Mouse (Mus musculus): ENCODE measurements around the gene Tctn1. TPM values are rescaled to one million over a fixed set of nuclear protein-coding genes. Genes with fewer than 3 reads are reported as not detected.

Gene Tctn1
- polyA plus RNA-seq, 1 experiment: 42.3 TPM

DNA sequence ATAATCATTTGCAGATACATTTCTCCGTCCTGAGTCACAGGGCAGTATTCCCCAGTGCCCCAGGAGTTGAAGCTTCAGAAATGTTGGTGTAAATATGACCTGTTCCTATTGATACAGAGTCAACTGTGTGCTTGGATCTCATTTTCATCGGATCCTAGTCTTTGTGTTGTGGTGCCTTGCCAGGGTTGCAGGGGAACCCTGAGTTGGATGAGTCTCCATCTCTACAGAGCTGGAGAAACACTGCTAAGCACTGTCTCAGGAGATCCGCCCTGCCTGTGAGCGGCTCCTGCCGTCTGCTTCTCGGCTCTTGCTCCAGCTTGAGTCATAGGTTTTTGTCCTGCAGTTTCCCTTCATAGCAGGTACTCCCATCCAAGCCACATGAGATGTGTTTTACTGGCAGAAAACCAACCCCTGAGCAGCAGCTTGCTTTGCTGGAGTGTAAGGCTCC lies 35.8 kb upstream of the Tctn1 start:
- TF ChIP-seq POLR2A (IDR thresholded peaks at IDR 0.05; ENCODE audit: borderline replicate concordance, extremely low read depth, insufficient read depth, insufficient read length, poor library complexity, severe bottlenecking) (no peak), CTCF (IDR thresholded peaks at IDR 0.05; ENCODE audit: borderline replicate concordance, extremely low read depth, insufficient read depth, insufficient read length) (no peak)

DNA sequence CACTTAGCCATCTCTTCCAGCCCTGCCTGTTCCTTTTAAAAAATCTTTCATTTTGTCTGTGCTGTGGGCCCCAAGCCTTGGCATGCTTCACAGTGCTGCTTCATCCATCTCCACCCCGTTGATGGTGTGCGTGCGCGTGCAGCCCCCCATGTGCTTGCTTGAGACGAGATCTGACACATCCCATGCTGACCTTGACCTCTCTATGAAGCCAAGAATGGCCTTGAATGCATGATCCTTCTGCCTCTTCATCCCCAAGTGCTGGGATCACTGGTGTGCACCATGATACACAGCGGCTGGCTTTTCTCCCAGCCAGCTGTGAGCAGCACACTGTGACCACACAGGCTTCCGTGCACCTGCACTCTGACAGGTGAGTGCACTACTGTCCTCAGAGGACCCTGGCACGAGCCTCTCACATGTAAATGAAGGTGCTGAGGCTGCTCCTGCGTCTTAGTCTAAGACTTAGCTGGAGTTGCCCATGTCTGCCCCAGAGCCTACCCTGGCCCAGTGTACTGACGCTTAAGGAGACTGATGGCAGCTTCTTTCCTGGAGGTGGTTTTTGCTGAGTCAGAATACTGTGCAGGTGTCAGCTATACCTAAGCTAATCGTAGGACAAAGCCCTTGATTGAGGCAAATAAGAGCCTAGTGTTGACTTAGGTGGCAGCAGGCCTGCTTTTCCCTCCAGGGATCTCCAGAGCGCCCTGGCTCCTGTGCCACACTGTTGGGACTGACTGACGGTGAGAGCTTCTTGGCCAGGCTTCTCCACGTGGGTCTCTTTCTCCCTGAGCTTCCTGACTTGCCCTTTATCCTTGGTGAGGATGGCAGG lies 31.1 kb upstream of the Tctn1 start:
- TF ChIP-seq CTCF (IDR thresholded peaks at IDR 0.05; ENCODE audit: borderline replicate concordance, extremely low read depth, insufficient read depth, insufficient read length) (no peak), POLR2A (IDR thresholded peaks at IDR 0.05; ENCODE audit: borderline replicate concordance, extremely low read depth, insufficient read depth, insufficient read length, poor library complexity, severe bottlenecking) (no peak)
- no peak for DNase-seq (ENCODE audit: low read depth)

More for the DNA sequence above, 35.8 kb upstream of the Tctn1 start:
- no peak for DNase-seq (ENCODE audit: low read depth)

DNA sequence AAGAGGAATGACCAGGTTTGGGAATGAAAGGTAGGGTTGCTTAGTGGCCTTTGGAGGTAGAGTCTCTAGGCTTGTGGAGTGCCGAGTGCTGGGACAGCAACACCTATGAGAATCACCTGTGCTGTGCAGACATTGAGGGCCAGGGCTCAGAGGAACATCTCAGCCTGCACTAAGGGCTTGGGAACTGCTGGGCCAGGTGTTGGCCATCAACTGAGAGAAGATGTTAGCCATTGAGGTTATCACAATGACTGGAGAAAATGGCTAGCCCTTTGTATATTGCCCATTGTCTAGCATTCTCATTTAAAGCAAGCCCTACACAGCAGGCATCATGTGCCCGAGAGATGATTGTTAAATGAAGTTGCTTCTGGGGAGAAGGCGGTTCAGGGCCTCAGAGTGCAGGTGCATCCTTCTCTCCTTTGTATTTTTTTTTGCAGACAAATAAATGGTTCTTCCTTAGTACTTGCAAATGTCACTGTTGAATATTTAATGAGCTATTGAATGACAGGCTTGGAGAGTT lies 30.0 kb upstream of the Tctn1 start:
- peak; percentile 29 for DNase-seq (ENCODE audit: low read depth)
- TF ChIP-seq CTCF (IDR thresholded peaks at IDR 0.05; ENCODE audit: borderline replicate concordance, extremely low read depth, insufficient read depth, insufficient read length): no peak
- TF ChIP-seq POLR2A (IDR thresholded peaks at IDR 0.05; ENCODE audit: borderline replicate concordance, extremely low read depth, insufficient read depth, insufficient read length, poor library complexity, severe bottlenecking): no peak

DNA sequence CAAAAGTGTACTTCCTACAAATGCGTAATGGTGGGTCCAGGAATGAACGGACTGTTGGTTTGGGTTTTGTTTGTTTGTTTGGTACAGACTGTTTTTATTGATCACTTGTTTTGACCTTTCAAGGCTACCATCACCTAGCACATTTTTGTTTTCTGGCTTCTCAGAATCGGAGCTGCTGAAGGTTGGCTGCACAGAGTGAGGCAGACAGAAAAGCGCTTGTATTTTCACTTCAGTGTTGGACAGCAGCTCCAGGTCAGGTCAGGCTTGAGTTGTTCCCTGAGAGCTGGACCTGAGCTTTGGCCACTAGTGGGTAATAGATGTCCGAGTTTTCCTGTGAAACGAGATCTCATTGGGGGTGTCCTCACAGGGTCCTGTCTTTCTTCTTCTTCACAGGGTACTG lies 28.9 kb upstream of the Tctn1 start:
- DNase-seq (ENCODE audit: low read depth): no peak
- TF ChIP-seq POLR2A (IDR thresholded peaks at IDR 0.05; ENCODE audit: borderline replicate concordance, extremely low read depth, insufficient read depth, insufficient read length, poor library complexity, severe bottlenecking): no peak
- no peak for TF ChIP-seq CTCF (IDR thresholded peaks at IDR 0.05; ENCODE audit: borderline replicate concordance, extremely low read depth, insufficient read depth, insufficient read length)

DNA sequence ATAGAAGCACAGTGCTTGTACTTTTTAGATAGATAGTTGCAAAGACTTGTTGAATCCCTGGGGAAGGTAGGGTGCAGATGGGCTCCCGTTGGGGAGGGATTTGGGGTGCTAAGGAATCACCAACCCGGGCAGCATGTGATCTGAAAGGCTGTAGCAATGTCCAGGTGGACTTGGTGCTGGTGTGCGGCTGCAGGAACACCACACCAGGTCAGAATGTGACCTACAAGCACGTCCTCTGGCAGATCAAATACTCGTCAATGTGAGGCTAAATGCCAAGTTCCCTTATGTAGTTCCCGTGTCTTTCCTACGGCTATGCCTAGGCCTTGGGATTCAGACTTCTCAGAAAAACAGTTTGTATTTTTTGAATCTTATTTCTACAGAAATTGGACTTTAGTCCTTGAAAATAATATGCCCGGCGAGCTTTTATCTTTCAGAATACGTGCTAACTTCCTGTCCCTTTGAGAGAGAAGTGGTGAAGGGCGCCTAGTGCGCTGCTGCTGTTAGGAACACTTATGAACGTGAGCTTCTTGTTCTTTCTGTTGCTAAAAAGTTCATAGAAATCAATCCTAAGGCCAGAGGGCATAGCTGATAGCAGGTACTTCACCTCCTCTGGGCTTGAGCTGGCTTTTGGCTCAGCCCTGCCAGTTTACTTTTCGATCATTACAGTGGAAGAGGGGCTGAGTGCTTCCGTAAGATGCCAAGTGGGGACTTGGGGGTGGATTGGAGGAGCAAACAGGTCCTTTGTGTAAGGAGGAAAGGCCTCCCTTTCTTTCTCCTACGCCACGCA lies 27.5 kb upstream of the Tctn1 start:
- TF ChIP-seq CTCF (IDR thresholded peaks at IDR 0.05; ENCODE audit: borderline replicate concordance, extremely low read depth, insufficient read depth, insufficient read length) (no peak), POLR2A (IDR thresholded peaks at IDR 0.05; ENCODE audit: borderline replicate concordance, extremely low read depth, insufficient read depth, insufficient read length, poor library complexity, severe bottlenecking) (no peak)

DNA sequence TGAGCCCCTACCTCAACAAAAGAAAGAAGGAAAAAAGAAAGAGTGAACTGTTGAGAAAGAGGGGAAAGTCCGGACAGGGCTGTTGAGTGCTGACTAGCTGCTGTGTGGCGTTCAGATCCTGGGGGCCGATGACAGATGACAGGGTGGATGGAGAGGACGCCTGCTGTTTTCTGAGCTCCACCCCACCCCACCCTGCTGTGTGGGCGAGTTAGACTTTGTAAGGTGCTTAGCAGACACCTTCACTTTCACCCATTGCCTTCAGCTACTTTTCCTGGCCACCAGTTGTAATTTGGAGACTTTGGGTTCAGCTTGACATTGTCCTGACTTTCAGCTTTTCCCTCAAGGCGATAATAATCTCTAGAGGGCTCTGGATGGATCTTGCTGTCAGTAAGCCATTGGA lies 26.9 kb upstream of the Tctn1 start:
- DNase-seq (ENCODE audit: low read depth): no peak
- TF ChIP-seq CTCF (IDR thresholded peaks at IDR 0.05; ENCODE audit: borderline replicate concordance, extremely low read depth, insufficient read depth, insufficient read length): no peak

More for the DNA sequence above, 27.5 kb upstream of the Tctn1 start:
- DNase-seq (ENCODE audit: low read depth): no peak

DNA sequence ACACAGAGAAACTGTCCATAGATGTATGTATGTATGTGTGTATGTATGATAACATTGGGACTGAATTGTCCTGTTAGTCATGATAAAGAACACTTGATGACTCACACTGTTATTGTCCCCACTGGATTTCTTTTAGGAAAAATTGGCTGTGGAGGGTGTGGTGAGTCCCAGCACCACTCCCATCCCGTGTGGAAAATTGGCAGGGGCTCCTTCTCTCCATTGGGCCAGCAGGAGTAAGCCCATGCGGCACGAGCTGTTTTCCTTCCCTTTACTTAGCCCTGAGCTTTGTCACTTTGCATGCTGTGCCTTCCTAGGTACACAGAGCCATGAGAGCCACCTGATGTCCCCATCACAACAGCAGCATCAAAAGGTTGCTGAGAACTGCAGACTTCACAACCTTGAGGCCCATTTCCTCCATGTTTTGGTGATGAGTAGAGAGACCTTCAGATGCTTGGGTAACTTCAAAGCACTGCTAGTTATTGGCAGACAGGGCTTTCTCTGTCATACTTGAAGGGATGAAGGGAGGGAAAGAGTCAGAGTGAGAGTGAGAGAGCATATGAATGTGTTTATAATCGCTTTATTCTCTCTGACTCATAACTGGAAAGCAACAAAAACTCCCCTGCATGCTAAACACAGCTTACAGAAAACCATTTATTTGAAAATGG lies 24.0 kb upstream of the Tctn1 start:
- TF ChIP-seq POLR2A (IDR thresholded peaks at IDR 0.05; ENCODE audit: borderline replicate concordance, extremely low read depth, insufficient read depth, insufficient read length, poor library complexity, severe bottlenecking) (no peak), CTCF (IDR thresholded peaks at IDR 0.05; ENCODE audit: borderline replicate concordance, extremely low read depth, insufficient read depth, insufficient read length) (no peak)
- DNase-seq (ENCODE audit: low read depth): no peak

DNA sequence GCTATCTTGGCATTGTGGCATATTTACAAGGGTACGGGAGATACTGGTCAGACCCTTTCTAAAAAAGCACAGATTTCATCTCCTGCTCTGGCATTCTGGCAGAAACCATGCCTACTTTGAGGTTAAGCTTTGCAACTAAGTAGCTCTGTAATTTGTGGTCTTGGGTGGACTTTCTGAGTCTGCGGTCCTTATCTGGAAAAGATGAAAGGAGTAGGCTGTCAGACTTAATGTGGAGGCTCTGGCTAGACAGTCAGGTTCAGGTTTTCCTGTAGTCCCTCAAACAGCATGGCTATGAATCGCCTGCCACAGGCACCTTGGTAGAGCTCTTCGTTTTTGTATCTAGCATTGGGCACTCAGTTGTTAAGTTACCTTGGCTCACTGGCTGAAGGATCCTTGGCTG lies 22.8 kb upstream of the Tctn1 start:
- no peak for DNase-seq (ENCODE audit: low read depth)
- TF ChIP-seq POLR2A (IDR thresholded peaks at IDR 0.05; ENCODE audit: borderline replicate concordance, extremely low read depth, insufficient read depth, insufficient read length, poor library complexity, severe bottlenecking) (no peak), CTCF (IDR thresholded peaks at IDR 0.05; ENCODE audit: borderline replicate concordance, extremely low read depth, insufficient read depth, insufficient read length) (no peak)

DNA sequence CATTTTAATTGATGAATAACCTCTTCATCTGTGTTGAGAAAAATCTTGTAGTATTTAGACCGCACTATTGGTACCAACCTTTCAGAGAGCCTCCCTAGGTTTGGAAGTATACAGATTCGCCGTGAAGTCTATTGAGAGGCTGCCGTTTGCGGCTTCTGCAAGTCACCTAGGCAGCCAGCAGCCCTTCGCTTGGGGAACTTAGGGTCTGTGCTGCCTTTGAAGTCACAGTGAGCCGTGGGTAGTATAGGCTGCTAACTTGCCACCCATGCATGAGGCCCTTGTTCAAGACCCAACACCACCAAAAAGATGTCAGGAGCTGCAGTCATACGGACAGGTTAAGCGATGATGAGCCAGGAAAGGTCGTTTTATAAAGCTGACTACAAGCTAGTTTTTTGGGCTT lies 21.9 kb upstream of the Tctn1 start:
- TF ChIP-seq CTCF (IDR thresholded peaks at IDR 0.05; ENCODE audit: borderline replicate concordance, extremely low read depth, insufficient read depth, insufficient read length) (no peak), POLR2A (IDR thresholded peaks at IDR 0.05; ENCODE audit: borderline replicate concordance, extremely low read depth, insufficient read depth, insufficient read length, poor library complexity, severe bottlenecking) (no peak)
- DNase-seq (ENCODE audit: low read depth): no peak

DNA sequence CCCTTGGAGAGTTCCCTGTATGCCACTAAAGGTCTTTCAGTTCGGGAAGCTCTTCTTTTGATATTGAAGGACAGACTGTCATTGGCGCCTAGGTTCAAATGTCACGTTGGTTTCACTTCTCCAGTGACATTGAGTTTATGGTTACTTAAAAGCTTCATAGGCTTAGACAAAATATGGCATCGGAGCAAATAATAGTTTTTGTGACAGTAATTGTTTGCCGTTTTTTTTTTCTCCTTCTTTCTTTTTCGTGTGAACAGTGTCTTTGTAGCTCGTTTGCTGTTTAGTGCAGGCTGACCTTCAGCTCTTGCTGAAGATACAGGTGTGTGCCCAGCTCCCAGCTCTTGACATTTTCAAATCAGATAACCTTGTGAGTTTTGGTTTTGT lies 21.5 kb upstream of the Tctn1 start:
- DNase-seq (ENCODE audit: low read depth): no peak
- TF ChIP-seq CTCF (IDR thresholded peaks at IDR 0.05; ENCODE audit: borderline replicate concordance, extremely low read depth, insufficient read depth, insufficient read length): no peak
- no peak for TF ChIP-seq POLR2A (IDR thresholded peaks at IDR 0.05; ENCODE audit: borderline replicate concordance, extremely low read depth, insufficient read depth, insufficient read length, poor library complexity, severe bottlenecking)
